Mouse (Mus musculus) forebrain, embryonic 15.5 days (tissue): ENCODE results near the gene Pcnx3. TPM values are rescaled to one million over a fixed set of nuclear protein-coding genes. Genes with fewer than 3 reads are reported as not detected.

Source experiments
- ATAC-seq: fragments of 200-750 bp; cut with Nextera tagmentation; replicated peaks from 2 replicates; pipeline ENCODE4 v1.8.0; 2017; ENCODE audit warnings: mild to moderate bottlenecking, moderate TSS enrichment, moderate library complexity
- H3K27ac ChIP-seq: fragments of 300-500 bp; sonication (generic); replicated peaks from 2 replicates; pipeline ENCODE4 v1.5.1; 2015; ENCODE audit warnings: mild to moderate bottlenecking, inconsistent platforms
- H3K27me3 ChIP-seq: fragments of 300-500 bp; sonication (generic); 2 replicates; pipeline ENCODE4 v1.6.1; 2015; ENCODE audit warnings: inconsistent platforms
- H3K36me3 ChIP-seq: fragments of 300-500 bp; sonication (generic); 2 replicates; pipeline ENCODE4 v1.6.1; 2015; ENCODE audit warnings: mild to moderate bottlenecking, inconsistent platforms
- H3K4me1 ChIP-seq: fragments of 300-500 bp; sonication (generic); 2 replicates; pipeline ENCODE4 v1.6.1; 2015; ENCODE audit warnings: inconsistent platforms
- H3K4me2 ChIP-seq: fragments of 300-500 bp; sonication (generic); replicated peaks from 2 replicates; pipeline ENCODE4 v1.6.1; 2015; ENCODE audit warnings: mild to moderate bottlenecking, inconsistent platforms
- H3K4me3 ChIP-seq: fragments of 300-500 bp; sonication (generic); 2 replicates; pipeline ENCODE4 v1.5.1; 2015; ENCODE audit warnings: mild to moderate bottlenecking, inconsistent platforms
- H3K9ac ChIP-seq: fragments of 300-500 bp; sonication (generic); replicated peaks from 2 replicates; pipeline ENCODE4 v1.6.1; 2015; ENCODE audit warnings: mild to moderate bottlenecking, inconsistent platforms
- H3K9me3 ChIP-seq: fragments of 300-500 bp; sonication (generic); 2 replicates; pipeline ENCODE4 v1.6.1; 2016; ENCODE audit warnings: inconsistent platforms
- WGBS: fragments of 180-500 bp; shearing (Covaris S2); methylation state at CpG from one replicate; pipeline ENCODE4 v1.1.7; 2015; ENCODE audit warnings: mixed read lengths; 5-methylcytosine and 5-hydroxymethylcytosine counted together
- polyA plus RNA-seq: library from polyadenylated mRNA; unstranded; fragments of >200 nt; fragmentation: Nextera tagmentation; extraction: Ambion mirVana; gene quantifications from 2 replicates; pipeline ENCODE4 v1.2.1, GENCODE M21; 2015

Pcnx3 gene
- polyA plus RNA-seq, result 27.6 and 29.1 TPM in 2 replicates

DNA sequence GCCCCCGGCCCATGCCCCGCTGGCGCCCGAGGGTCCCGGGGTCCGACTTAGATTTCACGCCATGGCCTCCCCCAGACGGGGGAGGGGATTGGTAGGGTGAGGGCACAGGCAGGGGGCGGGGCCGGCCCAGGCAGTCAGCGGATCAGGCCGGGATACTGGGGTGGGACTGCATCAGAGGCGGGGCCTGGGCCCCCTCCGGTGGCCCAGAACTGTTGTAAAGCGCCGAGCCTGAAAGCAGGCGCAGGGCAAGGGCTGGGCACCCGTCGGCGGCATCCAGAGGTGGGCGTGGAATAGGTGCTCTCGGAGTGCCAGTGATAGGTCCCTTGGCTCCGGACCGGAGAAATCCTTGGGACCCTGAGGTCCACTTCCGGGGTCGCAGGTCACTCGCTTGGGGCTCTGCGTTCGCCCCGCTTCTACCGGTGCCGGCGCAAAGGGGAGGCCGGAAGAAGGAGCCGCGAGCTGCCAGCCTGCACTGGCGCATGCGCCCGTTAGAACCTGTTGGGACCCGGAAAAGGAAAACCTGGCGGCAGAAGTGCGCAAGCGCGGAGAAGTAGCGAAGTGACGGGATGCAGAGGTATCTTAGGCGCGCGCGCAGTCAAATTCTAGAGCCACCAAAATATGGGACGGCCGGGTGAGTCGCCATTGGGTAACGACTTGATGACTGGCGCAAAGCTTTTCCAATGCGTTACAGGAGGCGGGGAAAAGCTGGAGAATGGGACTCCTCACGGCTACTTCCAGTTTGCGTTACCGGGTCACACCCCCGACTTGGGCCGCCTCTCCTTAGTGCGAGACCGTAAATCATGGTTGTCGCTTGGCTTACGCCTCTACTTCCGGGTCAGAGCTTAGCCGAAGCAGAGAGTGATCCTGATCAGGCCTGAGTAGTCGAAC, at the start of gene Pcnx3, which contains the start of gene Map3k11:
Pcnx3 (minus strand) TSS at position 709 of the 888 bp plus-strand sequence.
Map3k11 (plus strand) TSS at position 543 of the 888 bp plus-strand sequence.
- Histone ChIP-seq H3K9me3 (no peaks in the 10 kb centered on the region), H3K4me1 (peaks cover 43% of the 10 kb centered on the region), H3K4me3 (peak within 1 kb of the TSS; percentile 62), H3K27ac (peak within 1 kb of the TSS; percentile 87), H3K9ac (peak within 1 kb of the TSS; percentile 70), H3K27me3 (no peaks in the 10 kb centered on the region), H3K4me2 (peak within 1 kb of the TSS; percentile 100), H3K36me3 (peaks cover 30% of the 10 kb centered on the region)
- peak; percentile 97 for ATAC-seq
- WGBS, result under 1% methylated on average over 69 of the region's 69 CpGs

DNA sequence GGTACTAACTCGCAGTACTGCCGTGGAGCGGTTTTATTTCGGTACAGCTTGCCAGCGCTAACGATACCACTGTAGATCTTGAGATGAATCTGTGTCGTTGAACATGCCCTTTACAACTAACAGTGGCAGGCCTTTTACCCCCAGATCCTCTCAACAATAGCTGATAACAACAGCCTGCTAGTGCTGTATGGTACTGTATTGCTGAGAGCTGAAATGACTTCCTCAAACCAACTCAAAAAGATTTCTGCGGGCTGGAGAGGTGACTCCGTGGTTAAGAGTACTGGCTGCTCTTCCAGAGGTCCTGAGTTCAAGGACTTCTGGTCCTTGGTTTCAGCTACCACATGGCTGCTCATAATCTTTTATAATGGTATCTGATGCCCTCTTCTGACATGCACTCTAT, 45.6 kb upstream of the Pcnx3 start:
- no peak overlapping the region for H3K4me3 ChIP-seq
- H3K9me3 ChIP-seq, result no peaks in the 10 kb centered on the region
- H3K4me1 ChIP-seq, result peaks cover 23% of the 10 kb centered on the region
- no peak overlapping the region for H3K27ac ChIP-seq
- H3K4me2 ChIP-seq, result no peak overlapping the region
- 83% methylated on average over 9 of the region's 9 CpGs for WGBS
- H3K9ac ChIP-seq, result no peak overlapping the region
- no peaks in the 10 kb centered on the region for H3K36me3 ChIP-seq
- no peaks in the 10 kb centered on the region for H3K27me3 ChIP-seq
- no peak for ATAC-seq

GRCm38 (mm10) chr19:5731264-5731978, 42.7 kb upstream of the Pcnx3 start:
- Histone ChIP-seq H3K4me3 (peak overlapping the region; percentile 58), H3K27ac (peak overlapping the region; percentile 59), H3K4me1 (peaks cover 47% of the 10 kb centered on the region), H3K27me3 (no peaks in the 10 kb centered on the region), H3K9me3 (no peaks in the 10 kb centered on the region), H3K36me3 (no peaks in the 10 kb centered on the region), H3K9ac (peak overlapping the region; percentile 61), H3K4me2 (peak overlapping the region; percentile 93)
- ATAC-seq, result peak; percentile 83
- under 1% methylated on average over 47 of the region's 47 CpGs for WGBS

GRCm38 (mm10) chr19:5730314-5731186, 41.8 kb upstream of the Pcnx3 start:
- H3K9me3 ChIP-seq, result no peaks in the 10 kb centered on the region
- H3K27ac ChIP-seq, result peak overlapping the region; percentile 31; the same call in 1 of the 2 replicates
- H3K4me1 ChIP-seq, result peaks cover 55% of the 10 kb centered on the region
- peak overlapping the region; percentile 93 for H3K4me2 ChIP-seq
- peaks cover under 1% of the 10 kb centered on the region; the same call in 1 of the 2 replicates for H3K36me3 ChIP-seq
- WGBS, result 77% methylated on average over 29 of the region's 29 CpGs
- no peak for ATAC-seq
- no peaks in the 10 kb centered on the region for H3K27me3 ChIP-seq
- H3K9ac ChIP-seq, result peak overlapping the region; percentile 99
- H3K4me3 ChIP-seq, result peak overlapping the region; percentile 96

- H3K27me3 ChIP-seq, result no peaks in the 10 kb centered on the region
- H3K36me3 ChIP-seq, result peaks cover 10% of the 10 kb centered on the region
- H3K4me3 ChIP-seq, result peak within 1 kb of the TSS; percentile 96
- no peaks in the 10 kb centered on the region for H3K9me3 ChIP-seq
- H3K27ac ChIP-seq, result peak within 1 kb of the TSS; percentile 96
- H3K9ac ChIP-seq, result peak within 1 kb of the TSS; percentile 99
- H3K4me2 ChIP-seq, result peak within 1 kb of the TSS; percentile 99
- peak; percentile 77 for ATAC-seq
- 0% methylated on average over 37 of the region's 37 CpGs for WGBS
- peaks cover 66% of the 10 kb centered on the region for H3K4me1 ChIP-seq
These were observed 40.7 kb upstream of the Pcnx3 start, which contains the start of gene Fam89b for GRCm38 (mm10) chr19:5729444-5729815. Fam89b (minus strand) TSS chr19:5729653.

DNA sequence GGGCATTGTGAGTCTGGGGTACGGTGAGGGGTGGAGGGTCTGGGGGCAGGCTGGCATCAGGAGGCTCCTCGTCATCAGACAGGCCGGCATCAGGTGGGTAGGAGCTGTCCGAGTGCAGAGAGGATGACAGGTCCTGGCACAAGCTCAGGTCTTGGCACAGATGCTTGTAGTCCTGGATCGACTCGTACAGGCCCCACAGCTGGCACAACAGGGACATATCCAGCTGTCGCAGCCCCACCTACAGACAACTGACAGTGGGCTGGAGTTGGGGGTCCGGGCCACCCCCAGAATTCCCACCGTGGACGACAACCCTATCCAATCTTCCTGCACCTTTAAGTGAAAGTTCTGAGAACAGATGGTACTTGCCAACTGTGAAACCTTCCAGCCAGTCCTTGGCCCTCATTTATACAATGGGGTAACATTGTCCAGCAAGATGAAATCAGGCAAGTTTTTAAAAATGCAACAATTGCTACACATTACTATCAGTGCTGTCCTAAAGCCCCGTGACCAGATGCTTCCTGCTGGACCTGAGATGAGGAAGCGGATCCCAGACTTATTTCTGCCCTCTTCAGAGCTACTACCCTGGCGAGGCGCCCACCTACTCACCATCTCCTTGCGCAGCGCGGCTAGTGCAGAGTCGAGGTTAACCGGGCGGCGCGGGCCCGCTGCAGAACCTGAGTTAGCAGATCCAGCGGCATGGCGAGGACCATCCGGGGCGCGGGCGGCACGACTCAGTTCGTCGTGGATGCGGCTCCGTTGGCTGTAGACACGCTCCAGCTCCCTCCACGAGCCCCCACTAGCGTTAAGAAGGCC, 40.1 kb upstream of the Pcnx3 start:
- peak overlapping the region; percentile 99 for H3K4me2 ChIP-seq
- peak overlapping the region; percentile 96 for H3K4me3 ChIP-seq
- H3K36me3 ChIP-seq, result peaks cover 13% of the 10 kb centered on the region
- H3K27ac ChIP-seq, result peak overlapping the region; percentile 96
- no peaks in the 10 kb centered on the region for H3K27me3 ChIP-seq
- H3K4me1 ChIP-seq, result peaks cover 68% of the 10 kb centered on the region
- ATAC-seq, result peak; percentile 44
- 5% methylated on average over 37 of the region's 37 CpGs for WGBS
- H3K9ac ChIP-seq, result peak overlapping the region; percentile 99
- no peaks in the 10 kb centered on the region for H3K9me3 ChIP-seq

GRCm38 (mm10) chr19:5727701-5728100, 39.0 kb upstream of the Pcnx3 start:
- peak overlapping the region; percentile 96 for H3K27ac ChIP-seq
- ATAC-seq, result no peak
- WGBS, result 5% methylated on average over 14 of the region's 14 CpGs
- peak overlapping the region; percentile 99 for H3K4me2 ChIP-seq
- H3K9me3 ChIP-seq, result no peaks in the 10 kb centered on the region
- H3K27me3 ChIP-seq, result no peaks in the 10 kb centered on the region
- H3K9ac ChIP-seq, result peak overlapping the region; percentile 99
- H3K4me3 ChIP-seq, result peak overlapping the region; percentile 96
- peaks cover 68% of the 10 kb centered on the region for H3K4me1 ChIP-seq
- H3K36me3 ChIP-seq, result peaks cover 22% of the 10 kb centered on the region

DNA sequence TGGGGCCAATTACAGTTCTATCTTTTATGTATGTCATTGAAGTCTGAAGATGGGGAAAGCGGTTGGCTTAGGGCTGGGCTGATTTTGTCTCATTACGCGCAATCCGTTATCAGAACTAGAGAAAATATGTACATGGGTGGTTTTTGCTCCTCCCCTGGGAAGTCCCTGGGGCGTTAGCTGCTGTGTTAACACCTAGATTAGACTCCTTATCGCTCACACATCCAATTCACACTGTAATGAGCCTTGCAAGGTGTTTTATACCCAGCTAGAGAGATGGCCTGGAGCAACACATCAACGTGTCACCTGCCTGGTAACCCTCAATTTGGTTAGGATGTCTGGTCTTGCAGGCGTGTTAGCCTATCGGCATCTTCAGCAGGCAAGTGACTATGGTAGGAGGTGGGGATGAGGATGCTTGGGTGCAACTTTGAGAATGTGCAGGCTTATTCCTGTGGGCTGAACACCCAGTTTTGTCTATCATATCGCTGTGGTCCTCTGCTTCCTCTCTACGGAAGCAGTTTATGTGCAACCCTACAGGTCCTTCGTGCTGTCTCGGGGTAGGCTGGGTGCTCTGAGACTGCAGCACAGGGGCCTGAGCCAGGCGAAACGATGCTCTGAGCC, 38.4 kb upstream of the Pcnx3 start:
- Histone ChIP-seq H3K9ac (peak overlapping the region; percentile 99), H3K4me2 (peak overlapping the region; percentile 99), H3K27me3 (no peaks in the 10 kb centered on the region), H3K36me3 (peaks cover 28% of the 10 kb centered on the region), H3K4me3 (peak overlapping the region; percentile 96), H3K9me3 (no peaks in the 10 kb centered on the region), H3K27ac (no peak overlapping the region; the same call in 1 of the 2 replicates), H3K4me1 (peaks cover 66% of the 10 kb centered on the region)
- WGBS, result 84% methylated on average over 15 of the region's 15 CpGs
- ATAC-seq, result no peak

- Histone ChIP-seq H3K9me3 (no peaks in the 10 kb centered on the region), H3K27me3 (no peaks in the 10 kb centered on the region), H3K36me3 (peaks cover 39% of the 10 kb centered on the region), H3K4me2 (peak within 1 kb of the TSS; percentile 99), H3K9ac (peak within 1 kb of the TSS; percentile 99), H3K4me1 (peaks cover 59% of the 10 kb centered on the region), H3K27ac (0 out of 2 replicates have a peak within 1 kb of the TSS, but pooled peaks have one; percentile 11), H3K4me3 (peak within 1 kb of the TSS; percentile 96)
- no peak for ATAC-seq
- WGBS, result 14% methylated on average over 49 of the region's 49 CpGs
These were observed 37.2 kb upstream of the Pcnx3 start, which contains the start of gene Ehbp1l1 for GRCm38 (mm10) chr19:5725767-5726515. Ehbp1l1 (minus strand) TSS chr19:5726317.
